Mouse (Mus musculus): ENCODE measurements around the gene Igflr1.
A peak's percentile ranks its signal among the peaks of the same experiment; 100 is the strongest.

Gene Igflr1

DNA sequence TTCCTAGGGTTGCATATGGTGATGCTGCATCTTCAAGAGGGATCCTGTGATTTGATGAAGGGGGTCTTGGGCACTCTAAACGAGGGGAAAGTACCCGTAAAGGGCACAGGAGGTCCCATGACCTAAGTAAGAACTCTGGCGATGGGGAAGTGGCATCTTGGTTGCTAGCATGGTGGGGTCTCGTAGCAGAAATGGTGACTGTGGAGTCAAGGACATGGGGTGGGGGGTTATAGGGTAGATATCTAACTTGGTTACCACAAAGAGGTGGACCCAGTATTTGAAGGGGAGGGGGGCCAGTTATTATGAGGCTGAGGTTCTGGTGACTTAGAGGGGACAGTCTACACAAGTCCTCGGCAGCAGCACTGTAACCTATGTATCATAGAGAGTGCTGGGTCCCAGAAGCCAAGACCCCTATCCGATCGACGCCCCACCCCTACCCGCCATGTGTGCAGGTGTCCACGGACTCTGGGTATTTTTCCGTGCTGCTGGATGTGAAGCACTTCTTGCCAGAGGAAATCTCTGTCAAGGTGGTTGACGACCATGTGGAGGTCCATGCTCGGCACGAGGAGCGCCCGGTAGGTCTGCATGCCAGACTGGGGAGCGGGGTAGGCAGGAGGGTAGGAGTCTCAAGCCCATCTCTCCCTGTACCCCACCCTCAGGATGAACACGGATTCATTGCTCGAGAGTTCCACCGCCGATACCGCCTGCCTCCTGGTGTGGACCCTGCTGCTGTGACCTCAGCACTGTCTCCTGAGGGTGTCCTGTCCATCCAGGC lies 11.2 kb upstream of the Igflr1 start:
- DNase-seq: no peak

DNA sequence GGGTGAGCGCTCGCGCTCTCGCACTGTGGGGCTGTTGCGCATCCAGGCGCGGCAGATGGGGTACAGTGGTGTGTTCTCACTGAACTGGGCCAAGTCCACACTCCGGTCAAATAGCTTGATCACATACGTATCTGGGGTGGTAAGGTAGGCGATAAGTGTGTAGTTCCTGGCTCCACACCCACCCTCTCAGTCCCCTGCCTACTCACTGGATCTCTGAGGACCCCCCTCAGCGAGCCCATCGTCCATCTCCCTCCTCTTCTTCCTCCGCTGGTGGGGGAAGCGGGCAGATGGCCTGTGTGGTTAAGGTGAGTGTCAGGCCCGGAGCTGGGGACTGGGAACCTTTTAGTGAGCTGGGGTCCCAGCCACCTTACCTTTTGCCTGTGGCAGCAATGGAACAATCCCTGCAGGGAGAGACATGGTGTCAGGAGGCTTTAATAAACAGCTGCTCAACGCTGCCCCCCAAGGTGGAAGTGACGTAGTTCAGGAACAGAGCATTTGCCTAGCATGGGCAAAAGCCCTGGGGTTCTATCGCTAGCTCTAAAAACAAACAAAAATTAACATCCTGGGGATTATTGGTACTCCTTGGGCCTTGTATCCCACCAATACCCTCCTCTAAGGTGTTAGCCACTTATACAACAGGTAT lies 8.2 kb upstream of the Igflr1 start:
- no peak for DNase-seq

GRCm38 (mm10) chr7:30557901-30558514 lies 7.2 kb upstream of the Igflr1 start:
- no peak for DNase-seq

DNA sequence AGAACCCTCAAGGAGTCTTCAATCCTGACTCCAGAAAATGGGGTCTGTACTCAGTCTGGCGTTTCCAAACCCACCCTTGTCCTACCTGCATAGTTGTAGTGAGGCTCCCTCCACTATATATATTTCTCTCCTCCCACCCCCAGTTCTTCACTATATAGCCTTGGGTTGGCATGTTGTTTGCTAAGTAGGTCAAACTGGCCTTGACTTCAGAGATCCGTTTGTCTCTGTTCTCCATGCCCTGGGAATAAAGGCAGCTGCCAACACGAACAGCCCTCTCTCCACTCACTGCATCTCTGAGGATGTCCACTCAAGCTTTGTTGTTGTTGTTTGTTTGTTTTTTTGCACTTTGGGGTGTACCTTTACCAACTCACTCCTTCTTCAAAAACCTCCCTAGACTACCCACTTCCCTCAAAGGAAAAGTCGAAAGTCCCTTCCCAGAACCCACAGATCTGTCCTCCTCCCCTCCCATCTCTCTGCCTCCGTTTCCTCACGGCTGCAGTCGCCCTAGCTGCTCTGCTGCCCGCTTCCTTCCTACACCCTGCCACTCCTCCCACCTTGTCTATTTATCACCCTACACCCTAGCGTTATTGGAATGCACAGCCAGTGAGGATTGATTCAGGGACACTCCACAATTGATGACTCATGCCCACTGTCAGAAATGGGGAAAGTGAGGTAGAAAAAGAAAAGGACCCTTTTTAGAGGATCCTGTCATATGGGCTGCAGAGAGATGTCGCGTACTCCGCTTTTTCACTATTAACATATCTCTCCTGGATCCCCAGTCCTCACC lies 6.4 kb upstream of the Igflr1 start:
- no peak for DNase-seq

GRCm38 (mm10) chr7:30559443-30559954 lies 5.7 kb upstream of the Igflr1 start, which contains the start of gene Lin37:
Gene Lin37, minus strand, starts transcription at chr7:30559838.
- peak; percentile 98 for DNase-seq

DNA sequence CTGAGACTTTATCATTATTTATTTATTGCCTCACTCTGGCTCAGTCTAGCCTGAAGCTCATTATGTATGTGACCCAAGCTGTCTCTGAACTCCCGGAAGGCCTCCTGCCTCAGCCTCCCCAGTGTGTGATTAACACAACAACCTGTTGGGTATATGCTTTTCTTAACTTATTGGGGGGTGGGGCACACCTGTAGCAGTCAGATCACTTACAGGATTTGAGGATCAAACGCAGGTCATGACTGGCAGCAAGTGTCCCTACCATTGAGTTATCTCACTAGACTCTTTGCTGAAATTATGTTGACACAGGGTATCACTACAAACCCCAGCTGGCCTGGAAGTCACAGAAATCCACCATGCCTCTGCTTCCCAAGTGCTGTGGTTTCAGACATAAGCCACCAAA lies 4.9 kb upstream of the Igflr1 start:
- no peak for DNase-seq

- DNase-seq: no peak
Measured at GRCm38 (mm10) chr7:30562526-30563116, 2.6 kb upstream of the Igflr1 start.

GRCm38 (mm10) chr7:30563117-30563905 lies 1.9 kb upstream of the Igflr1 start, which contains the start of the genes U2af1l4, Gm49396 and Psenen:
Gene U2af1l4, plus strand, starts transcription at chr7:30563301.
Gene Gm49396, plus strand, starts transcription at chr7:30563344.
Gene Psenen, minus strand, starts transcription at chr7:30563627.
- peak; percentile 93 for DNase-seq

- DNase-seq: no peak
Measured at GRCm38 (mm10) chr7:30563906-30564280, 1.3 kb upstream of the Igflr1 start.

- peak; percentile 14 for DNase-seq
Measured at GRCm38 (mm10) chr7:30566033-30566432, 806 bp downstream of the Igflr1 start.

DNA sequence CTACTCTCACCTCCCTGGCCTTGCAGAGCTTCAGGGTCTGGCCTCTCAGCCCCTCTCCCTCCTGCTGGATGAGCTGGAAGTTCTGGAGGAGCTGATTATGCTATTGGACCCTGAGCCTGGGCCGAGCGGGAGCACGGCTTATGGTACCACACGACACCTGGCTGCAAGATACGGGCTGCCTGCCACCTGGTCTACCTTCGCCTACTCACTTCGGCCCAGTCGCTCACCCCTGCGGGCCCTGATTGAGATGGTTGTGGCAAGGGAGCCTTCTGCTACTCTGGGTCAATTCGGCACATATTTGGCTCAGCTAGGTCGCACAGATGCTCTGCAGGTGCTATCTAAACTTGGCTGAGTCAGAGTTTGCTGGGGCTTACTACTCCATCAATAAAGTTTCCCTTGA lies 2.3 kb downstream of the Igflr1 start:
- no peak for DNase-seq

GRCm38 (mm10) chr7:30572389-30572788 lies 7.2 kb downstream of the Igflr1 start:
- DNase-seq: no peak

- DNase-seq: peak; percentile 71
Measured at GRCm38 (mm10) chr7:30572969-30573368, 7.7 kb downstream of the Igflr1 start.

DNA sequence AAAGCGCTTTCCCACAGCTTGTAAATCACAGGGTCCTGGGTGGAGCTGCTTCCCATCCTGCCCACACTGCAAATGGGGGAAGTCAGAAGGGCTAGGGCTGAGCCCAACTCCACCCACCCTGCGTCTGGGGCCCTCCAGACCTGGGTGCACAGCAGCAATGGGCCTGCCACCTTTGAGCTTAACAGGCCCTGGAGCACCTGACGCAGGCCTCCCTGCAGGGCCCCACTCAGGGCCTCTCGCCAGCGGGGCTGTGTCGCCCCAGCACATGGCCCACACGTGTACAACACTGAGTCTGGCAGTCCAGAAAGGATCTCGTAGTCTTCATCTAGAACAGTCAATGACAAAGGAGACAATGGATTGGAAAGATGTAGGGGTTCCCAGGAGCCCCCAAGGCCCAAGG lies 14.7 kb downstream of the Igflr1 start:
- no peak for DNase-seq

GRCm38 (mm10) chr7:30581547-30581946 lies 16.3 kb downstream of the Igflr1 start:
- peak; percentile 11 for DNase-seq

GRCm38 (mm10) chr7:30584339-30584738 lies 19.1 kb downstream of the Igflr1 start:
- DNase-seq: peak; percentile 8

DNA sequence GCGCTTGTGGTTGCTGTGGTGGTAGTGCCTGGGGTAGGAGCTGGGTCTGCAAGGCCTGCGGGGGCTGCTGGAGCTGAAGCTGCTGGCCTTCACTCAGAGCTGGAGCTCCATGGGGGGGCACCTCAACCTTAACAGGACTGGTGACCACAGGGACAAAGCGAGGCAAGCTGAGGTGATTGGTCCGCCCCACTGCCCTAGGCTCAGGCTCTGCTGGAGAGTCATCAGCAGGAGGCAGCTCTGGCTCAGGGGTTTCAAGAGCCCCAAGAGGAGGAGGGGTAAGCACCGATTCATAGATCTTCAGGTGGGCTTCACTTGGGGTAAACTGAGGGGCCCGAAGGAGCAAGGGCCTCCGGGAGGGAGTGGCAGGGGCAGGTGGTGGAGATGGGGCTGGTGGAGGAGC lies 19.9 kb downstream of the Igflr1 start:
- DNase-seq: peak; percentile 16

- peak; percentile 33 for DNase-seq
Measured at GRCm38 (mm10) chr7:30586455-30587020, 21.3 kb downstream of the Igflr1 start.

DNA sequence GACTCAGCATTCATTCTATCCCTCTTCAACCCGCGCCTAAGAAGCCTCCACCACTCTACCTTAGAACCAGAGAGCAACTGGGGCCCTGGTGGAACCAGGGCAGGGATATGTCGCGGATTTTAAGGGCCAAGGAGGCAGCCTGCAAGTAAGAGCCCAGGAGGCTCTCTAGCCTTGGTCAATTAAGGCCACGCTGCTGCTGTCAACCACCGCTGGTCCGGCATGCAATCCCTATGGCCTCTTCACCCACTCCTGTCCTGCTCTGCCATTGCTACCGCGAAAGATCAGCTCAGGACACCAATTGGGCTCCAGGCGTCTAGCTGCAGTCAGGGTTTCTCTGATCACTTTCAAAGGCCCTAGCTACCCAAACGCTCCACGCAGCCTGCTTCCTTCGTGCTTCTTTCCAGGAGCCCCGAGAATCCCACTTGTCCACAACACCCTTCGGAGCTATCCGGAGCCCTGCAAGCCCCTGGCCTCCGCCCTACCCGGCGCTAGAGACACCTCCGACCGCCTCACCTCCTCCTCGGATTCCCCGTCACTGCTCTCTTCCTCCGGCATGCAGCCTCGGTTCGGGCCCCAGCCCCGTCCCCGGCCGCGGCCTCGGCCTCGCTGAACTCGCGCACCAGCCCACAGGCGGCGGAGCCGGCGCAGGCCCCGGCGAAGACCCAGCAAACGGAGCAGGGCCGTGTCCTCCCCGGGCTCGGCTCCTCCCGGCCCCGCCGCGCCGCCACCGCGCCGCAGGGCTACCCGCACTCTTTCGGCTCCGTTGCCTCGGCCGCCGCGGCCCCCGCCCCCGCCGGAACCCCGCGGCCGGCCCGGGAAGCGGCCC lies 22.8 kb downstream of the Igflr1 start:
- DNase-seq: peak; percentile 70
